Mouse (Mus musculus) cortical plate, adult 2 months (tissue): ENCODE data around the gene Ctnnbl1.

Experiments used
- CTCF ChIP-seq: fragments of 200-500 bp; IDR thresholded peaks from 2 replicates; pipeline ENCODE4 v1.5.1; 2011; ENCODE audit warnings: mild to moderate bottlenecking, control low read depth, low read length; ENCODE audit not compliant: insufficient read depth; ENCODE audit errors: extremely low read depth
- POLR2A ChIP-seq: fragments of 200-500 bp; IDR thresholded peaks from 2 replicates; pipeline ENCODE4 v1.6.1; 2011; ENCODE audit warnings: mild to moderate bottlenecking, low read length, control low read depth; ENCODE audit not compliant: insufficient read depth; ENCODE audit errors: extremely low read depth

GRCm38 (mm10) chr2:157703155-157703554 is 34.0 kb upstream of the Ctnnbl1 start:
- TF ChIP-seq CTCF (no peak), POLR2A (no peak)
